In the genomic region with DNA sequence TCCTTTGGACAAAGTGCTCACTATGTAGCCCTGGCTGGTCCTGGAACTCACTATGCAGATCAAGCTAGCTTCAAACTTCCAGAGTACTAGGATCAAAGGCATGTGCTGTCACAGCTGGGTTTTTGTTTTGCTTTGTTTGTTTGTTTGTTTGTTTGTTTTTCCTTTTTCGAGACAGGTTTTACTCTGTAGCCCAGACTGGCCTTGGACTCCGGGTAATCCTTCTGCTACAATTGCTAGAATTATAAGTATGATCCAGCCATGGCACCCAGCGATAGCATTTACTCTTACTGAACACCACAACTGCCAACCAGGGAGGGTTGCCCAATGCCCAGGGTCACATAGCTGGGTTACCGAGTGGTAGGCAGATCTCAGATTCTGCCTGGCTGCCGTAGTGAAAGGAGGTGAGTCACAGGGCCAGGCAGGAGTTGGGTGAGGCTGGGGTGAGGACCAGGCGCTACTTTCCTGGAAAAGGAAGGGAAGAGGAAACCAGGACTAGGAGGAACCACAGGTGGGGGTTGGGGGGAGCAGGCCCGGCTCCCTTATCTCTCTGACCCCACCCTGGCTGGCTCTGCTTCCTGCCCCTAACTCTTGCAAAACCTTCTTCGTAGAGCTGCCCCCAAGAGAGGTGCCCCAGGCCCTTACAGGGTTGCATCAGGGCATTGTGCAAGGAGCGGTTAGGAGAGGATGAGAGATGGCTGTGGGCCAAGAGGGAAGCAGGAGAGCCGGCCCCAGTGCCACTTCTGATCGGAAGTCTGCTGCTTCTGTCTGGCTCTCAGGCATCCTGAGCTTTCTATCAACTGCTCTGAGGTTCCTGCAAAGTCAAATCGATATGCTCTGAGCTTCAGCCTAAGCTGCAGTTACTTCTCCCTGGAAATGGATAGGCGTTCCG, we compare ENCODE assay signal across 8 mouse cellular contexts. TPM values are rescaled to one million over a fixed set of nuclear protein-coding genes. Genes with fewer than 3 reads are reported as not detected.
A peak's percentile ranks its signal among the peaks of the same experiment; 100 is the strongest.
DNase-seq lines count a peak whose midpoint lies in the region; ATAC-seq lines count a peak whose summit lies in the region.

No protein-coding gene starts in this region.

- H3K9ac ChIP-seq in embryonic facial prominence, embryonic 11.5 days (replicated peaks; ENCODE audit: low read length) = peak overlapping the region; percentile 50

- peak; percentile 95 for DNase-seq in 3134 (ENCODE audit: extremely low read depth, insufficient read length, low spot score)
- peak; percentile 89 for DNase-seq in ES-CJ7 (ENCODE audit: low read depth, low spot score)
- DNase-seq in embryonic facial prominence, embryonic 11.5 days (ENCODE audit: low spot score) = peak; percentile 76
- DNase-seq in heart, postnatal 10 days = peak; percentile 75 to 81
- peak; percentile 85 for DNase-seq in kidney, postnatal 36 days
- DNase-seq in testis, postnatal 14 days (ENCODE audit: low spot score) = peak; percentile 56
- no peak for DNase-seq in right cerebral cortex, postnatal 36 days (ENCODE audit: low spot score in 2 of 2)

- 40% methylated on average over 14 of the region's 14 CpGs for WGBS in embryonic facial prominence, embryonic 11.5 days

- no peak for ATAC-seq in embryonic facial prominence, embryonic 11.5 days (replicated peaks; ENCODE audit: insufficient number of reproducible peaks, low FRiP score, low TSS enrichment, low read depth)

- H3K36me3 ChIP-seq in embryonic facial prominence, embryonic 11.5 days (replicated peaks; ENCODE audit: control insufficient read depth, insufficient read depth, low read depth, low read length) = no peaks in the 10 kb centered on the region
- H3K36me3 ChIP-seq in megakaryocyte, embryonic 14.5 days (replicated peaks; ENCODE audit: low read length) = no peaks in the 10 kb centered on the region

- intact Hi-C loops in heart, postnatal 10 days (cut with DNase I) = loop anchor here (1.0 to 2.0 kb wide), 2 partner anchors 23 to 44 kb away; no protein-coding TSS in a partner anchor

- H3K4me1 ChIP-seq in embryonic facial prominence, embryonic 11.5 days (ENCODE audit: control insufficient read depth, insufficient read depth, low read length) = peaks cover 6% of the 10 kb centered on the region
- peaks cover 70% of the 10 kb centered on the region for H3K4me1 ChIP-seq in megakaryocyte, embryonic 14.5 days

- no peaks in the 10 kb centered on the region for H3K9me3 ChIP-seq in embryonic facial prominence, embryonic 11.5 days (replicated peaks; ENCODE audit: control insufficient read depth, low read length)
- H3K9me3 ChIP-seq in megakaryocyte, embryonic 14.5 days = no peaks in the 10 kb centered on the region

- H3K27me3 ChIP-seq in embryonic facial prominence, embryonic 11.5 days (ENCODE audit: control insufficient read depth, insufficient read depth, low read length) = no peaks in the 10 kb centered on the region
- H3K27me3 ChIP-seq in megakaryocyte, embryonic 14.5 days (replicated peaks) = peaks cover 1% of the 10 kb centered on the region

- peak overlapping the region; percentile 68 for H3K27ac ChIP-seq in embryonic facial prominence, embryonic 11.5 days (replicated peaks; ENCODE audit: low read depth, low read length)

- H3K4me2 ChIP-seq in embryonic facial prominence, embryonic 11.5 days (ENCODE audit: low read depth, low read length) = no peak overlapping the region

- no peak overlapping the region for H3K4me3 ChIP-seq in embryonic facial prominence, embryonic 11.5 days (ENCODE audit: low read depth, low read length)
- peak overlapping the region; percentile 83 for H3K4me3 ChIP-seq in megakaryocyte, embryonic 14.5 days (replicated peaks)

RNA-seq across cellular contexts. Expression of gene Id1, which starts 5.3 kb away (rescaled TPM):
- 166 and 179 TPM in 2 replicates for polyA plus RNA-seq in embryonic facial prominence, embryonic 11.5 days (2014; fragmentation: Nextera tagmentation; extraction: Ambion mirVana)
- total RNA-seq in heart, postnatal 10 days (2021) = 10 to 100 TPM; 72.9 to 84.2 TPM
- 9.3 and 45.9 TPM in 2 replicates for polyA plus RNA-seq in megakaryocyte, embryonic 14.5 days (2012; ENCODE audit: insufficient read depth, low replicate concordance)

RNA-seq across cellular contexts. Expression of gene Cox4i2, which starts 12.6 kb away (rescaled TPM):
- 9.8 and 11.1 TPM in 2 replicates for polyA plus RNA-seq in embryonic facial prominence, embryonic 11.5 days (2014; fragmentation: Nextera tagmentation; extraction: Ambion mirVana)
- total RNA-seq in heart, postnatal 10 days (2021) = 10 to 100 TPM; 17.9 to 22.4 TPM
- 2.8 TPM in 1 of 2 replicates, not detected in the other for polyA plus RNA-seq in megakaryocyte, embryonic 14.5 days (2012; ENCODE audit: insufficient read depth, low replicate concordance)

RNA-seq across cellular contexts. Expression of gene Mcts2, which starts 54.6 kb away (rescaled TPM):
- 40.6 and 45.1 TPM in 2 replicates for polyA plus RNA-seq in embryonic facial prominence, embryonic 11.5 days (2014; fragmentation: Nextera tagmentation; extraction: Ambion mirVana)
- total RNA-seq in heart, postnatal 10 days (2021) = 10 to 100 TPM; 17.8 to 19.1 TPM
- polyA plus RNA-seq in megakaryocyte, embryonic 14.5 days (2012; ENCODE audit: insufficient read depth, low replicate concordance) = not detected in 2 replicates

Comparison
In these comparisons a context has a peak if more than half of its experiments do, and no peak if none do; other contexts are left out.
1. DNase-seq: peak in 3134 (single experiment), ES-CJ7 (single experiment), embryonic facial prominence, embryonic 11.5 days (single experiment), heart, postnatal 10 days (2 of 2), kidney, postnatal 36 days (2 of 2) and testis, postnatal 14 days (single experiment); none in right cerebral cortex, postnatal 36 days (0 of 2).
2. RNA of gene Mcts2, which starts 54.6 kb away (polyA plus RNA-seq): 40.6 to 45.1 TPM in embryonic facial prominence, embryonic 11.5 days; not detected in megakaryocyte, embryonic 14.5 days; every median in the first group is over 10 times any median in the second.